Mouse (Mus musculus): ENCODE data around the gene Klhl23.
"Not testable (repeated sequence)": the region's sequence is repeated elsewhere in the genome, so short reads cannot be mapped to it uniquely, and the experiment has no call there.

Klhl23 gene

DNA sequence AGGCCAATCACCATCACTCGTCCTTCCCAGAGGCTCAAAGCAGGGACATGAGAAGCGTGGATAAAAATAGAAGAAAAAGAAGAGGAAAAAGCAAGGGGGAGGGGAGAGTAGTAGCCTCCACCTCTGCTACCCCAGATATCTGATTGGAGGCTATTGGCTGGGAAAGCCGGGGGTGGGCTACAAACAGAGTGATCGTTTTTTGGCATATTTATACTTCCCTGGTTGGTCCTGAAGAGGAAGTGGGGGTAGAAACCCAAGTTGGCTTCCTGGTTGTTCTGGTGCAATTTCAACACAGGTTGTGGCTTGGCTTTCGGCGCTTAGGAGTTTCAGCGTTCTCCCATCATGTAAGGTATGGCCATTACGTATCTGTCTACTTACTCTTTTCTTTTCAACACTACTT, at the start of gene Klhl23:
Gene Klhl23 (plus strand): TSS at position 234 of the 400 bp plus-strand sequence.
- DNase-seq (ENCODE audit: low read depth, low spot score), result no peak

DNA sequence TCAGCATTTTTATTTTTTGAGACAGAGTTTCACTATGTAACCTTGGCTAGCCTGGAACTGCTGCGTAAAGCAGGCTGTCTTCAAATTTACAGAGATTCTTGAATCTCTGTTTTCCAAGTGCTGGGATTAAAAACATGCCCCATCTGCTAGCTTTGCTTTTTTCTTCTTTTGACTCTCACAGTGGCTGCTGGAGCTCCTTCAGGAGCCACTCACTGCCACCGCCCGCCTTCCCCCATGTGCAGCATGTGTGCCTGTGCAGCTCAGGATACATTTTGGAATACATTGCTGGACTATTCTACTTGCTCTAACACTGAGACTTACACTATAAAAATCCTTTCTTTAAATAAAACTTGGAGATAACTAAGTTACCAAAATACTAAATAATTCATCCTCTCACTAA, 48.4 kb upstream of the Klhl23 start:
- DNase-seq (ENCODE audit: low read depth, low spot score), result no peak

DNA sequence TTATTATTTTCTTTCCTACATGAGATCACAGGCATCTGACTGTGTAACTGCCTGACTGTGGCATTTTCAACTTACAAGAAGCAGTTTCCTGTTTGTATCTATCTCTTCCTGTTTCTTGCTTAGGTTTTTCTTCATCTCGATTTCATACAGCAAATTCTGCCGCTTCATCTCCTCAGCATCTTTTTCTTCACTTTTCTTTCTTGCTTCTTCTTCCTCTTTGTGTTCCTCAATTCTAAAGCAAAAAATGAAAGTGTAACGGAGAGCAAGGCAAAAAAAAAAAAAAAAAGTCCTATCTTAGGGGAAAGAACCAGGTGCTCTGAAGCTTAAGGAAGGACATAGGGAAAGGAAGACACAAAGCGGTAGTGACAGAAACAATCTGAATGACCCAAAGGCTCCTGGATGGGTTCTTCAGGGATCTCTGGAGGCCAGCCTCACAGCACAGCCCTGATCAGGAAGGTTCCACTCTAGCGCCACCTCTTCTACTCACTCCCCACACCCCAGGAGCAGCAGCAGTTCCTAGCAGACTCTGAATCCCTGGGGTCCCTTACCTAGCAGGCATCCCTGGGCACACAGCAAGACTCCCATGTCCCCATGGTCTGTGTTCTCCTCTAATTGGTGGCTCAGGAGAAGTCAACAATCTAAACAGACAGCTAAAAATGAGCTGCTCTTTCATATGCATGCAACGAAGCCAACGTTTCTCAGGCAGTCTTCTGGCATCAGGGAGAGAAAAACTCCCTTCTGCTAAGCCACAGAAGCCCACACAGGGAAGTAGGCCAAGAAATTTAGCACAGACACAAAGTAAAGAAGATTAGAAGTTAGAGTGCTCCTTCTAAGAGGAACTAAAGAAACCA, 43.5 kb upstream of the Klhl23 start:
- no peak for DNase-seq (ENCODE audit: low read depth, low spot score)

DNA sequence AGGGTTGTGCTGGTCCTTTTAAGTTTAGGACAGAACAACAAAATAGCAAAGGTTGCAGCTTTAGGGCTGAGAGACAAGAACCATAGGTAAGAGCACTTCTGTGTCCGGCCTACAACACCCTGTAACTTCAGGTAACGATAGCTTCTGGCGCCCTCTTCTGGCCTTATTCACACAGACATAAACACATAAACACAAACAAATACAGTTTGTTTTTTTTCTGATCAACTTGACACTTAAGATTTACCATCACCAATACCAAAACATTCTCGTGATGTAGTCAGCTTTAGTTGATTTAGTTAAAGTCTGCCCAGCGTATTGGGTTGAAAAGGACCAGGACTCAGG, 42.9 kb upstream of the Klhl23 start:
- peak; percentile 77 for DNase-seq (ENCODE audit: low read depth, low spot score)

DNA sequence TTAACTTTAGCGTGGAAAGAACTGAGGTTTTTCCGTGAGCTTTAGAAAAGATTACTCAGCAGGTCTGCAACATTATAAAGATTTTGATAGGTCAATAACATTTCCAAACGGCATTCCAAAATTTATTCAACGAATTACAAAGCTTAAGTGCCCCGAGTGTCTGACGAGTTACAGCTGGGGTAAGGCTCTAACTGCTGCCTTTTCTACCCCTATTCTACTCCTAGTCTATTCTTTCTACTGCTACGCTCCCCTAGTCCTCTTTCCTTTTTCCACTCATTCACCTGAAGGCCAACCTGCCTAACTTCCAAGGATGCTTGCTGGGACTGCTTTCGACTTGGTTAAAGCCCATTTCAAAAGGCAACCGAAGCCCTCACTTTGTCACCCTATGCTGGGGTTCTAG, 32.8 kb upstream of the Klhl23 start:
- no peak for DNase-seq (ENCODE audit: low read depth, low spot score)

DNA sequence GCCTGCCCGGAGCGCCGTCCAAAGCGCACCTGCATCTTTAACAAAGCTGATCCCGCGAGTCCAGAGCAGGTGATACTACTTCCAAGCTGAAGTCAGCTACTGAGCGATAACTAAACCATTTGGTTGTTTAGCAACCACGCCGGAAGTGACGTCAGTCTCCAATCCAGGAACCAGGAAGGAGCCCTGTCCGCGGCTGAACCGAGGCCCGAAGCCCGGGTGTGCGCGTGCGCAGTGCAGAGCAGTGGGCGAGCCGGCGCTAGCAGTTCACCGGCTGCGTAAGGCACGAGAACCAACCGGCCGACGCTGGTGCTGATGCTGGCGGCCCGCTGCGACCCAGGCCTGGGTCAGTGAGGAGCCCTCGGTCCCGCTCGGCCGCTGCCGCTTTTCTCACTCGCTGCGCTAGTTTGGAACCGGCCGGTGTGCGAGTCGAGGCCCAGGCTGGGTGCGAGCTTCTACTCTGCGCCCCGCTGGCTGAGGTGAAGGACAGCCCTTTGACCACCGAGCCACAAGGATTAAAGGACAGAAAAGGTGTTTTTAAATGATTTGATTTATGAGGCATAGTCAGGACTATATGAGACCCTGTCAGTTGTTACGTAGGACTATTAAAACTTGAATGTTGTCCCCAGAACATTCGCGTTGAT, 32.2 kb upstream of the Klhl23 start, which contains the start of the genes Ccdc173 and Phospho2:
Gene Ccdc173 (minus strand): TSS at position 147 of the 641 bp plus-strand sequence.
Gene Phospho2 (plus strand): TSS at position 195 of the 641 bp plus-strand sequence.
- DNase-seq (ENCODE audit: low read depth, low spot score), result peak; percentile 98

DNA sequence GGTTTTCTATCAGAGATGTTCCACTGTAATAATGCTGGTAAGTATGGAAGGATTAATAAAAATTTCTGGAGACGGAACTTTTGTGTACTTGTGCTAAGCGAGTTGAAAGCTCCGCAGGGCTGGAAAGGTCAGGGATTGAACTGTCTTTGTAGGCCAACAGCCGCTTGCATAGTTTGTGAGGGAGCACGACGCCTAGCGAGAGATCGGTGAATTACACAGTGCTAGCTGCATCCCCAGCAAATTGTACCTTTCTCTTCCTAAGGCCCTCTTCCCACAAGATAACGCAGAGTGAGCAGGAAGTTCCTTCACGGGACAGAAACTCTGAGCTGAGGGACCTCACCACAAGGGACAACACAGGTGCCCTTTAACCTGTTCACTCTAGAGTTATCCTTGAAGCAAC, 31.5 kb upstream of the Klhl23 start:
- peak; percentile 97 for DNase-seq (ENCODE audit: low read depth, low spot score)

DNA sequence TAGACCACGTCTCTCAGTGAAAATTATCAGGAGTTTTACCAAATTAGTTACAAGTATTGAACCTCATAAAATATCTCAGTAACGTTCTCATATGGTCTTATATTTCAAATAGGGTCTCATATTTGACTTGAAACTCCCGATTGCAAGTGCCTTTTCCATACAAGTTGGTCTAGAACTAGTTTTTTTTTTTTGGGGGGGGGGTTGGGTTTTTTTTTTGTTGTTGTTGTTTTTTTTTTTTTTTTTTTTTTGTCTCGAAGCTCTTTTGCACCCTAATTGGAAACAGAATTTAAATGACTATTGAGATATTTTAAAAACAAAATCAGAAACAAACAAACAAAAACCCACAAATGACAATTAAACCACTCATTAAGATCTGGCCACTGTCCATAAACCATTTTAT, 31.0 kb upstream of the Klhl23 start:
- no peak for DNase-seq (ENCODE audit: low read depth, low spot score)

DNA sequence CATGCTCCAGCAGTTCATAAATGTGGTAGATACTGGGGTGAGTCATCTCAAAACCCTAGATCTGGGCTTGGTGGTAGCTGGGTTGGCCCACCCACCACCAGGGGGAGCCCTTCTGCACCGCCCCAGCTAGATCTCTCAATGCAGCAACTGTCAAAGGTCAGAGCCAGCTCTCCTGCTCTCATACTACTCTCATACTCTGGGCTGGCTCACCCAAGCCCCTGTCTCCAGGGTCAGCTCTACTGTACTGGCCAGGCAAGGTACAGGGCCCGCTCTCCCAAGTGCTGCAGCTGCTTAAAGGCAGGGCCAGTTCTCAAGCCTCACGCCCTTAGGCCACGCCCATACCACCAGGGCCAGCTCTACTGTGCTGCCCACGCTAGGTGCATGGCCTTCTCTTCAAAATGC, 18.8 kb upstream of the Klhl23 start:
- DNase-seq (ENCODE audit: low read depth, low spot score), result peak; percentile 72

DNA sequence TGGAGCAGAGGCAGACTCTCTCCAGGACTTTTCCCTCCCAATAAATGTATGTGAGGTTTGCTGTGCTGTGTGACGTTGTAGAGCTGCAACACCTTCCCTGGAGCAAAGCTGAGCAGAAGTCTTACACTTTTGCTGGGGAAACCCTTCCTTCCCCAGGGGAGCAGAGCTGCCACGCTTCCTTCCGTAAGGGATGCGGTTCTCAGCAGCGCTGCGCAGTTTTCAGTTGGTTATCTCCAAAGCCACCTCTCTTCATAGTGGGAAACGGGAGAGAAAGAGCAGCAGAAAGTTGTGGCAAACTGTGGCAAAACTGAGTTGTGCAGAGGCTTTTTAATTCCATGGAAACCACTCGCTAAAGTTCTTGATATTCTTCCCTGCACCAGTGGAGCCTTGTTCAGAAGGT, 18.0 kb upstream of the Klhl23 start:
- no peak for DNase-seq (ENCODE audit: low read depth, low spot score)

DNA sequence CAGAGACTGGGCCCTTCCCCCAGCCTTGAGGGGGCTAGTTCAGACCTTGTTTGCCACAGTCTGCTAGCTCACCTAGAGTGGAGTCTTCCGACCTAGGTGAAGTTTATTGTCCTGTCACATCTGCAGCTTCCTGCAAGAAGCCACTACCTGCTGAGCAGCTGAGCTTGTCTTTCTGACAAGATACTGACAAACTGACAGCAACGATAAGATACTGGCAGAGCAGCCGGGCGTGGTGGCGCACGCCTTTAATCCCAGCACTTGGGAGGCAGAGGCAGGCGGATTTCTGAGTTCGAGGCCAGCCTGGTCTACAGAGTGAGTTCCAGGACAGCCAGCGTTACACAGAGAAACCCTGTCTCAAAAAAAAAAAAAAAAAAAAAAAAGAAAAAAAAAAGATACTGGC, 17.1 kb upstream of the Klhl23 start:
- DNase-seq (ENCODE audit: low read depth, low spot score), result not testable (repeated sequence)

DNA sequence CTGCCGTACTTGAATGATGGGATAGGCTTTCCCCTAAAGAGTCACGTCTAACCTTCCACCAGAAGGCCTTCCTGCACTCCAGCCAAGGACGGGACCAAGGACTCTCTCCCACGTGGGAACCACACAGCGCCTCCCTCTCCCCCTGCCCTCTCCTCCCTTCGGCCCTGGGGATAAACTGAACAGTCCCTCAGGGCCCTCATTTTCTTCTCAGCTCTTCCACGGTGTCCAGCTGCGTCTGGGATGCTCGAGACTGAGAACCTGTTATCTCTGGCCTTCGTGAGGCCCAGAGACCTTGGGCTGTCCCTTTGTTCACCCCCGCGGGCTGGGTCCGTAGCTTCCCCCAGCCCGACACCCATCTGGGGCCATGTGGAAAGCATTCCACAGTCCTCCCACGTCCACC, 11.6 kb upstream of the Klhl23 start:
- DNase-seq (ENCODE audit: low read depth, low spot score), result no peak

DNA sequence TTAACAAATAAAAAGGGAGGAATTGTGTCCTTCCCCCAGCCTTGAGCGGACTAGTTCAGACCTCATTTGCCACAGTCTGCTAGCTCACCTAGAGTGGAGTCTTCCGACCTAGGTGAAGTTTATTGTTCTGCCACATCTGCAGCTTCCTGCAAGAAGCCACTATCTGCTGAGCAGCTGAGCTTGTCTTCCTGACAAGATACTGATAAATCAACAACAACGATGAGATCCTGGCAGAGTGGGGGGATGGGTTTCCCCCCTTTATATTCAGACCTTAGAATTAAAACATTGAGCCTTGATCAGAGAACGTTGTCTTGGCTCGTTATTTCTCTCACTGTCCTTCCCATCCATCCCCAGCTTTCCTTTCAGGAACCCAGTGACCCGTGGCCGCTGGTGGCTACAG, 10.4 kb upstream of the Klhl23 start:
- DNase-seq (ENCODE audit: low read depth, low spot score), result not testable (repeated sequence)

DNA sequence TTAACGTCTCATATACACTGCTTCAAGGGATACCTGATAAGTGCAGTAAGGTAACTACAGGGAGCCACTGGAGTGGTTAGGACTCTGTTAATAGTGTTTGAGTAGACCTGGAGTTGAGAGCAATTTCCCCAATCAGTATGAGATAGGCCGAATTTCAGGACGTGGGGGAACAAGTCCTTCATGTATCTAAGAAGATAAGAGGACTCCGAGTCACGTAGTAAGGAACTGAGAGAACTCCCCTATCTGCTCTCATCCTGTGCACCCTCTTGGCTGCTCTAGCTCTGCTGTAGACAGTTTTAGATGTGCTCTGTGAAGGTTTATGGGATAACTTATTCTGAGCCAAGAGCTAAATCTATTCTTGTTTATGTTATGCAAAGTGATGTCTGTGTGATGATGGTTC, 5.2 kb upstream of the Klhl23 start:
- no peak for DNase-seq (ENCODE audit: low read depth, low spot score)

DNA sequence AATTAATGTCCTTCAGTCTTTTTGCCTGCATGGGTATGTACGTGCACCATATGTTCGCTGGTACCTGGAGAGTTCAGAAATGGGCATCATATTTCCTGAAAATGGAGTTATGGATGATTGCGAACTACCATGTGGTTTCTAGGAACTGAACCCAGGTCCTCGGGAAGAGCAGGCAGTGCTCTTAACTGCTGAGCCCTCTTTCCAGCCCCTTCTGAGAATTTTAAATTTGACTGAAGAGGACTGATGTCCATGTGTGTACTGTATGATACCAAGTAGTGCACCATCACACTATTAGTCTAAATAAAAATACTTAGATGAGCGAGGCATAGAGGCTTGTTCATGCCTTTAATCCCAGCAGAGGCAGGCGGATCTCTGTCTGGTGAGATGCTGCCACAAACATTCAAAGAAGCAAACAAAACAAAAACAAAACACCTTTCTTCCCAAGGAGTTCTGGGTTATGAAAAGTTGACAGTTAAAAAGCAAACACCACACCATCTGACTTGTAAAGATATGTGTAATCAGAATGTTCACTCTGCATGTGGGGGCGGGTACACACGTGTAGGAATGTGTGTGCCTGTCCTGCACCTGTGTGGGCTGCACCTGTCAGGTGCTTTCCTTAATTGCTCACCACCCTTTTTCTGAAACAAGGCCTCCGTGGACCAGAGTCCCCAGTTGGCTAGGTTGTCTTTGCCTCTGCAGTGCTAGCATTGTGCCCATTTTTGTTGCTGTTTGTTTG, 3.2 kb upstream of the Klhl23 start:
- no peak for DNase-seq (ENCODE audit: low read depth, low spot score)

DNA sequence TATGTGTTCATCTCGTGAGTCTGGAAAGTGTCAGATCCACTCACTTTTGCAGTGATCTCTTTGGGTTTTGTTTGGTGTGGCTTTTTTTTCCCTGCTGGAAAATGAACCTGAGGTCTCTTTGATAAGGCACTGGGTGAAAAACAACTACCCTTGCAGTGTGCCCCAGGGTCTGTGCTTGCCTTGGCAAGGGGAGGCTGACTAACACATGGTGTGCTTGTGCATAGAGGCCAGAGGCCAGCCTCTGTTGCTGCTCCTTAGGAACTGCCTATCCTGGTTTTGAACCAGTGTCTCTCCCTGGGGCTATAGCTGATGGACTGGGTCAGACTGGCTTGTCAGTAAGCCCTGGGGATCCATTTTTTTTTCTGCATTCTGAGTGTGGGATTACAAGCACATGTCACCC, 1.5 kb upstream of the Klhl23 start:
- no peak for DNase-seq (ENCODE audit: low read depth, low spot score)

DNA sequence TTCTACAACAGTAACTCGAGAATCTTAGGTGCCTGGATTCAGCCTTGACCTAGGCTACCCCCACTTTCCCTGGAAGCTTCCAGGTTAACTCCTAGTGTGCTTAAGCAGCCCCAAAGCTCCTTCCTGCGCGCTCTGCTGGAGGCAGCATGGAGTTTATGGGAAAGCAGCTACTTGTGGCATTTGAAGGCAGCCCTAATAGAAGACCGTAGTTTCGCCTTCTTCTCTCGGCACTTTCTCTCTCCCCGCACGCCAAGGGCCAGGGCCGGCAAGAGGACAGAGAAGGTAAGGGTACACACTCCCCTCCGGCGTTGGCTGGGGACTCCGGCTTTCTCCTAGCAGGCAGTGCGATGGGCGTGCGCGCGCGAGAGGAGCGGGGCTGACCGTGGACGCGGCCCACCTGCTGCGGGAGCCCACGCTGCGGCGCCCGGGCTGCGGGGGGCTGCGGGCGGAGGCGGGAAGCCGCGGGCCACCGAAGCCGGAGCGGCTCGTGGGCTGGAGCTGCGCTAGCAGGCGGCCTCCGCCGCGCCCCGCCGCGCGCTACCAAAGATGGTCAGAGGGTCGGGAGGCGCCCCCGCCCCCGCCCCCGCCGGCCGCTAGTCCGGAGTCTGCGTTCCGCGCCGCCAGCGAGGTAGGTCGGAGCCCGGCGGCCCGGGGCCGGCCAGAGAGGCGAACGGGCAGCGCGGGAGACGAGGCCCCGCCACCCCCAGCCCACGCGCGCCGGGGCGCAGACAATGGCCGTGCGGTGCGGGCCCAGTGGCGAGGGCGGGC, 801 bp downstream of the Klhl23 start:
- DNase-seq (ENCODE audit: low read depth, low spot score), result peak; percentile 57

DNA sequence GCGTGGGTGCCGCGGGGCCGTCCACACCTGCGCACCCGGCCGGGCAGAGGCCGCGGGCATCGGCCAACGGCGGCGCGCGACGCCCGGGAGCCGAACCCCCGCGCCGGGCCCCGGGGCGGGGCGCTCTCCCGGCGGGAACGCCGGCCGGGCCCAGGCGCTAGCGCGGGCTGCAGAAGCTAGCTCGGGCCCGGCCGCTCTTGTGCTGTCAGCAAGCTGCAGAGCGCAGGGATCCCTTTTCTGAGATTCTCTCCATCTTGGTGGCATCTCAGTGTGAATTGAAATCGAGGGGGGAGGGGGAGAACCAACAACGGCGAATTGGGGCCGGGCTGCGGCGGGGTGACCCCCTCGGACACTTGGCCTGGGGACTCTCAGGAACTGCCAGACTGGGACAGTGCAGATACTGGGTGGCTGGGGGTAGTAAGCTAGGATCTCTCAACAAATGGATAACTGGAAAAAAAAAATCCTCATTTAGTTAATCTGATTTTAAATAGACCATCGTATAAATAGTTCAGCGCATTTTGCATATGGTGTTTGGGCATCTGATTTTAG, 1.5 kb downstream of the Klhl23 start:
- peak; percentile 48 for DNase-seq (ENCODE audit: low read depth, low spot score)

DNA sequence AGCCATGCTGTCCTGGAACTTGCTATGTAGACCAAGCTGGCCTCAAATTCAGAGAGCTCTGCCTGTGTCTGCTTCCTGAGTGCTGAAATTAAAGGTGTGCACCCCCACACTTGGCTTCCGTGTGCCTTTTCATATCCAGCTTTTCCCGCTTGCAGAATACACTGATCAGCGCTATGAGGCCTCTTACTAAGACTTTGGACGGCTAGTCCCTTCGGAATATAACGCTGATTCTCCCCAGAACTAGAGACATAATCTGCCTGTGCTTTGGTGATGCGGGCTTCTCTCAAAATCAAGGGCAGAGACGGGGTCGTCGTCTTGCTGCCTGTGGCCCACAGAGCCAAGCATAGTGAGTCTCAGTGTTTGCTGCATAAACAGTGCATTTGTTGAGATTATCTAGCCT, 4.2 kb downstream of the Klhl23 start:
- DNase-seq (ENCODE audit: low read depth, low spot score), result no peak

DNA sequence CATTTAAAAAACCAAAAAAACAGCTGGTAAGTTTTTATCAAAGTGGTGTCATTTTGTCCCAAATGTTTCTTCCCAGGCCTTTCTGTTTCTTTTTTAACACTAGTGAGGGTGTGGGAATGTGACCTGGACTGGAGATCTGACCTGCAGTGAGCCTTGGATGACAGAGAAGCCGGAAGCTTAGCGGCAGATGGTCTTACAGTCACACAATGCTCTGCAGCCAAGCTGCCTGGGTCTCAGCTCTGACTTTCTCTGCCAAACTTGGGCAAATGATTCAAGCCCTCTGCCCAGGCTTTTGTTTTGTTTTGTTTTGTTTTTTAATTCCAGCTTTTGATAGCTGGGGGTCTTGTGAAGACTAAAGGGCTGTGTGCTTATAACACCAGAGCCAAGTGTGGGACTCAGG, 4.6 kb downstream of the Klhl23 start:
- DNase-seq (ENCODE audit: low read depth, low spot score), result no peak

DNA sequence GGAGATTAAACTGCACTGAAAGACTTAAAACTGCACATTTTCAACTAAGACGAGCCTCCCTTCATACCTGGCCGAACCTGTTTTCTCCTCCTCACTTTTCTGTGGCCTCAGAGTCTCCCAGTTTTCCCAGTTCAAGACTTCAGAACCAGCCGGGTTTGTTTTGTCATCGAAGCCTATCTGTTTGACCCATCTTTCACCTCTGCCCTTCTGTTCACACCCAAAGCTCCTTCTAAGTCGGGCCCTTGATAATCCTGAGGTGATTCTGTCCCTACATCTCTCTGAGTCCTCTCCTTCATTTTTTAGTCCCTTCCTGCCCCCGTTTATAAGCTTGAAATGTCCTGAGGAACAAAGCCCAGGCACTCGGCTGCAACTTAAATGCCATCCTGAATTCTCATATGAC, 6.3 kb downstream of the Klhl23 start:
- no peak for DNase-seq (ENCODE audit: low read depth, low spot score)
